Mouse (Mus musculus) pancreas, adult 10 weeks (tissue): Measurements from ENCODE around the gene Tex12. TPM values are rescaled to one million over a fixed set of nuclear protein-coding genes. Genes with fewer than 3 reads are reported as not detected.

Experiments used
- polyA plus RNA-seq: library from polyadenylated mRNA; stranded (reverse); fragments of 350-450 nt; fragmentation: Illumina TruSeq; extraction: RNeasy Lipid Tissue Mini Kit (QIAGEN cat#74804); gene quantifications from one replicate; pipeline ENCODE4 v1.2.3, GENCODE M21; 2015; ENCODE audit warnings: low read depth, low replicate concordance; ENCODE audit not compliant: insufficient read depth

Tex12 gene
- not detected for polyA plus RNA-seq

DNA sequence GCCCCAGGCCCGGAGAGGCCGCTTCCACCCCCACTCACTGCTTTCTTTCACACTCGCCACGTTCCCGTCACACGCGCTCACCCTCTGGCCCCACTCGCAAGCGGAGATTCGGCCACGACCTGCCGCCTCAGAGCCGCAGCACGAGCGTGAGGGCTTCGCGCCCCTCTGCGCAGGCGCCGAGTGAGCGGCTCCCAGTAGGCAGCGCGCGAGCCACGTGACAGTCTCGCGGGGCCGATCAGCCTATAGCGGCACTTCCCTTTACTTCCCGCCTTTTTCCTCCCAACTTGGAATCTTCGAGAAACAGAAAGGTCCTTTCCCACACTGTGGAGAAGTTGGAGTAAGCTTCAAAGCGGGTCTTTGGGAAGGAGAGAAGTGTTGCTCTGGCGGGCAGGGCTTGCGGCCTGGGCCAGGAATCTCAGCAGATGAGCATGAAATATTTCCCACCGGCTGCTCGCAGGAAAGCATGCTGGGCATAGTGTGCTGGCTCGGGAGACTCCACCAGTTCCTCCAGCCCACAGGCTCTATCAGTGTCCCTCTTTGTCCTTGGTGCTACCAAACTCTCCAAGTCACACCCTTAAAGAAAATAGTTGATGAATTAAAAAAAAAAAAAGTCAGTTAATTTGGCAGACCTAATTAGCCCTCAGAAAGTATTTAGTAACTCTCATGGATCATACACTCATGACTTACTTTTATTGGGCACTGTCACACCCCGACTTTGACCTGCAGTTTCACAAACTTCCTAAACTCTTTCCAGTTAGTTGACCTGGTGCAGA is at the start of gene Tex12:
TSS of gene Tex12 (minus strand) at position 181 of the 773 bp plus-strand sequence.

DNA sequence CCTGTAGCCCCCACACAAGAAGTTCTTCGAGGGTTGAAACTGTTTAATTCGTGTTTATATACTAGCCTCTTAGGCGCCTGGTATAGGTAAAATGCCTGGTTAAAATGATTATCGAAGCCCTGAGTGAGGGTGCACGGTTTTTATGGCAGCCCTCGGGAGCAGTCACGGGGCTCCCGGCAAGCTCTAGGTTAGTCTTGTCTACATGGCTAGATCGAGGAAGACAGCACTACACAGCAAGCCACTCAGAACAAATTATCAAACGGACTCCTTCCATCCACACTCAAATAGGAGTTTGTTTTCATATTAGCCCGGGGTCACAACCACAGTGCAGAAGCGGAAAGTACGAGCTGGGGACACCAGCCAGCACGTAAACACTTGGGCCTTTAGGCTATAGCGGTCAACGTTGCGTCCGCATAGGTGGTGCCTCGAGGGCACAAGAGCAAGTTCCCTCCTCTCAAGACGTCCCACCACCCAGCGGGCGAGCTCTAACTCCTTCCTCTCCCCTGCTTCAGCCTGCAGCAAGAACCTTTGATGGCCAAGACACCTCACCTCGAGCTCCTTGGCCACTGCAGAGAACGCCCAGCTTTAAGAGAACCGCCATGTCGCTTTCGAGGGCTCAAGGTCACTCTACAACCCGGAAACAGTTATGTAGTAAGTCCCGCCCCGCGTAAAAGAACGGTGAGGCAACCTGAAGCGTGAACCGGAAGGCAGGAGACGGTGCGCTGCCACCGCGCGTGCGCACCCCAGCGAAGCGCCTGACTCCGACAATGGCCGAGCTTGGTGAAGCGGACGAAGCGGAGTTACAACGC is 42.3 kb upstream of the Tex12 start, which contains the start of the genes Sdhd and Timm8b:
TSS of gene Sdhd (minus strand) at position 624 of the 809 bp plus-strand sequence.
TSS of gene Timm8b (plus strand) at position 722 of the 809 bp plus-strand sequence.

DNA sequence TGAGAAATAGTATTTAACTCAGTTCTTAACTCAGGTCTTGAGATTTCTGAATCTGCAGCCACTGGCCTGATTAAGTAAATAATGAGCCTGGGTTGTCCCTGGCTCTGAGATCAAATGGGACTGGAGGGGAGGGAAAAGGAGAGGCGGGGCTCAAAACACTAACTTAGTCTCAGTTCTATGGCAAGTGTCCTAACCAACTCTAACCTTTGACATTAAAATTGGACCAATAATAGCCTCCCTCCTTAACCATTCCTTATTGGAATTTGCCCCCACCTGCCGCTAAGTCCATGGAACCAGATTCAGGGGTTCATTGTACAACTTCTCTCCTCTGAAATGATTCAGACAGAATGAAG is 6.1 kb downstream of the Tex12 start, which contains the start of gene Bco2:
TSS of gene Bco2 (minus strand) at position 88 of the 353 bp plus-strand sequence.

DNA sequence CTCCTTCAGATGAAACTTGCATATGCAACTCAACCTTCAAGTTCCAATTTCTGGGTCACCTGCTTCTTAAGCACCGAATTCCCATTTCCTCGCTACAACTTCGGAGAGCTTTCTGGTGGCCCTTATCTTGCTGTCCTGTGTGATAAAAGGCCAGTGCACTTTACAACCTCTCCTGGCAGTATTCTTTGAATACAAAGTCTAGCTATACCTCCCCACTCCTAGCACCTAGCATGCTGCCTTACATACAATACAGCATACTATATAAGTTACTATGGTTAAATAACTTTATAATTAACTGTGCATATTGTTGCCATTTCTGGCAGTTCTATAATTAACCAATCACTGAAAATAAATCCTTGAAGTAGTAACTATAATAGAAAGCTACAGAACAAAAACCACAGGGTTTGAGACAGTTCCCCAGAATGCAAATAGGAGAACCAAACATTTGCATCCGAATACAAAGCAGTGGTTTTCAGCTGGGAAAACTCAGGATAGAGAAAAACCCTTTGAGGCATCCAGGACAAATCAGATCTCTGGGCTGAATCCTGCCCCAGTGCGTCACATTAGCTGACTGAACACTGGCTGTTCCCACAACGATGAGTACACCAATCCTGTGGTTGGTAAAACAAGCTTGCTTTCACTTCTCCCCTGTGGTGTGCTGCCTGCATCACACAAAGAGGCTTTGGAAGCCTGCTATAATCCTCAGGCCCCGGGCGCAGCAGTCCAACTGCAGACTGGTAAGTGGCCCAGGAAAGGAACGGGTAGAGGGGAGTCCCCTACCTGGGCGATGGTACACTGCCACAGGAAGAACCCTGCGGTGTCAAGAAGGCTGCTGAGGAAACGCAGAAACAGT is 6.7 kb downstream of the Tex12 start, which contains the start of gene Il18:
TSS of gene Il18 (plus strand) at position 587 of the 853 bp plus-strand sequence.

DNA sequence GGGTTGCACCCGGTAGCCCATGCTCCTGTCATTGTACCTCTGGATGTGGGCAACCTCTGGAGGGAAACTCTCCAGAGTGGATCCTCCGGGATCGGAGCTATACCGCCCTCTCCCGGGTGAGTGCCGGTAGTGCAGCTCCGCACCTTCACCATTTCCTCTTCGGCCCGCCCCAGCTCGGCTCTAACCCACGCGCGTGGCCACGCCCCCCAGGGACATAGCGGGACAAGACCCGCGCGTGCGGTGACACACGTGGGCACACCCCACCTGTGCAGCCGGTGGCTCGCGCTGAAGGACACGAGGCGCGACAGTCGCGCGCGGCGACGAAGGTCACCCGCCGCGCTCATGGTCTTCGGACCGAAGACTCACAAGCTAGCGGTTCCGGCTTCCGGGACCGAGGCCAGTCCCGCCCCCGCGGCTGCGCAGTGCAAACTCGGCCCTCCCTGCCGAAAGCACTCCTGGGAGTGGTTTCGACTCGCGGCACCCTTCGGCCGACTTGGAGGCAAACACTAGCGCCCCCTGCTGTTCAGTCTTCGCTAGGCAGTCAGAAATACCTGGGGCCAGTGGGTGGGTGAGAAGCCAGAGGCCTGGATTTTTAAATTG is 32.7 kb downstream of the Tex12 start, which contains the start of gene Pts:
TSS of gene Pts (minus strand) at position 432 of the 600 bp plus-strand sequence.

Other genes with a start within 250 kb of the Tex12 start
- 76.0 TPM for gene Rpl10-ps3, start 216.4 kb downstream of the Tex12 start, polyA plus RNA-seq
- gene Plet1, start 66.8 kb downstream of the Tex12 start, polyA plus RNA-seq: 3.4 TPM
- gene Pts, start 32.6 kb downstream of the Tex12 start, polyA plus RNA-seq: 13.8 TPM
- 4.1 TPM for gene Il18, start 6.5 kb downstream of the Tex12 start, polyA plus RNA-seq
- gene Bco2, start 6.1 kb downstream of the Tex12 start, polyA plus RNA-seq: 0.39 TPM
- 33.8 TPM for gene Sdhd, start 42.5 kb upstream of the Tex12 start, polyA plus RNA-seq
- 34.4 TPM for gene Timm8b, start 42.6 kb upstream of the Tex12 start, polyA plus RNA-seq
- gene Pih1d2, start 56.0 kb upstream of the Tex12 start, polyA plus RNA-seq: 0.74 TPM
- 5.2 TPM for gene Nkapd1, start 56.1 kb upstream of the Tex12 start, polyA plus RNA-seq
- gene Dlat, start 98.5 kb upstream of the Tex12 start, polyA plus RNA-seq: 5.9 TPM
- 4.0 TPM for gene Dixdc1, start 178.2 kb upstream of the Tex12 start, polyA plus RNA-seq
- gene 2310030G06Rik, start 185.2 kb upstream of the Tex12 start, polyA plus RNA-seq: 8.6 TPM
- gene Cryab, start 190.0 kb upstream of the Tex12 start, polyA plus RNA-seq: 37.8 TPM
- gene Hspb2, start 191.0 kb upstream of the Tex12 start, polyA plus RNA-seq: 4.5 TPM
- 0.90 TPM for gene Fdxacb1, start 206.9 kb upstream of the Tex12 start, polyA plus RNA-seq
- 6.7 TPM for gene Alg9, start 213.7 kb upstream of the Tex12 start, polyA plus RNA-seq
- gene 1110032A03Rik, start 214.2 kb upstream of the Tex12 start, polyA plus RNA-seq: 11.6 TPM